Mouse (Mus musculus) right cerebral cortex, postnatal 4 days (tissue): ENCODE results near the gene Chst15.

Experiments used
- DNase-seq: peaks from one replicate; pipeline ENCODE4 v3.0.0-alpha.2; 2022

The Chst15 gene

DNA sequence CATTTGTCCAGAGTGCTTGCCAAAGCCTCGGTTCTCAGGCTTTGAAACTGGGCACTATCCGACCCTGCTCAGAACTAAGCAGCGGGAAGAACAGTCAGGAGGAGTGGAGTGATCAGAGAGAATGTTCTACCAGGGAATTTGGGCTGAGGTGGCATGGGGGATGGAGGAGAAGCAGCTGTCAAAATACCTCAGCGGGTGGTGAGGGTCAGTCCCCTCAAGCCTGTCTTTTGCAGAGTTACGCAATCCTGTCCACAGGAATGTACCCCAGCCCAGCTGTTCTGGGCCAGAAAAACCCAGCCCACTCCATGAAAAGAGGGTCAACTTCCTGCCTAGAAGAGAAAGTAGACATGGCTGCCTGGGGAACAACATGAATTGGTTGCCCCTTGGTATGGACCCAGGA, 56.4 kb downstream of the Chst15 start:
- no peak for DNase-seq

DNA sequence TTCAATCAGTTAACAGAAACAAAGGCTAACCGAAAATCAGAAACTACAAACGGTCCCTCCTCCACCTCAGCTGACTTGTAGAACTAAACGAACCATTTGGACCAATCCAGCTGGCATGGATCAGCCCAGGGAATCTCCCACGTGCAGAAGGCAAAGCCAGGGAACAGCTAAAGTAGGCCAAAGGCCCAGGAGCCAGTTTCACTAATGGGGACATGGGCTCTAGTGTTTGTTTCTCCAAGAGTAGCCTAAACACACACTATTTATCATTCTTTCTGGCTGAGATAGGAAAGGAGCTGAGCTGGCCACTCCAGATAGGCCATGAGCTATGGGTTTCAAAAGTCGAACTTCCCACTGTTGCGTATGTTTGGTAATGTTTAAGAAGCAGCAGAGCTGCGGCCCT, 58.2 kb downstream of the Chst15 start:
- DNase-seq, result no peak

DNA sequence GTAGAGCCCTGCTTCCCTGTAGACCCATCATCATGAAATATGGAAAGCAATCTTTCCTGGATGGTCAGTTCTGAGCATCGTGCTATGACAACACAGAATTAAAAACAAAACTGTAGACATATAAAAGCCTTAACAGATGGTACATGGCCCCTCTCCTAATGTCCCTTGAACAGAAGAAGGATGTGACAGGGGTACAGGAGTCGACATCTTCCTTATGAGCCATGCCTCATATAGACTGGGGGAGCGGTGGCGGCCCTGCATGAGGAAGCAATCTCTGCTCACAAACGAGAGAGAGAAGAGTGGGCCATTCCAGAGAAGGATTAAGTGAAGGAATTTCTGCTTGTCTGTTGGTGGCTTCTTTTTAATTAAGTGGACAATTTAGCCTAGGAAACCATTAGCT, 58.8 kb downstream of the Chst15 start:
- no peak for DNase-seq

DNA sequence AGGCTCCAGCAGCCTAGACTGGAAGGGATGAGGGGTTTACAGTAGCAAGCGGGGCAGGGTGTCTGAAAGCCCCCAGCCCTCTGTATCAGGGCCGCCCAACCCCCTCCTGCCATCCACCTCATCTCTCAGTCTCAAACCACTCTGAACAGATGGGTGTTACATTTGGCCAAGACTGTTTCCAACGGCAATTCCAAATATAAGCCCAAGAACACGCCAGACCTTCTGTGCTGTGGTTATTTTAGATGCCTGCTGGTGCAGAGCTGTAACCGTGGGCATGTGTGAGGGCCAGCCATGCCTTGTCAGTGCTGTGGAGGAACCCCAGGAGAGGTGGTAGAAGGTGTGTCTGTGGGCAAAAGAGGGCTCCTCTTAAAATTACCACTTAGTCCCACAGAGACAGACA, 63.5 kb downstream of the Chst15 start:
- DNase-seq, result peak; percentile 57

DNA sequence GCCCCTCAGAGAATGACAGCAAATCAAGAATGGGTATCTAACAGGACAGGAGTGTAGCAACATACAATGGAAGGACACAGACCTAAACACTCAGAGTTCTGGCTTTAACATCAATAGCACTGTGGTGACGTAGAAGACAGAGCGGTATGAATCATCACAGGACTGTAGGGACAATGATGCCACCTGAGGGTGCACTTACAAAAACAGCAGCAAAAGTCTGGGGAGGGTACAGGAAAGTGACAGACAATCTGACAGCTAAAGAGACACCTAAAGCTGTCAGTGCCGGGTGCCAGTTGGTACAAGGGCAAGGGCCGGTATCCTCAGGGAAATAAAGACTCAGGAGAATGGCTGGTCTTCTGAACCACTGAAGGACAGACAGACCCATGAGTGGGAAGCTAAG, 64.0 kb downstream of the Chst15 start:
- DNase-seq, result no peak

DNA sequence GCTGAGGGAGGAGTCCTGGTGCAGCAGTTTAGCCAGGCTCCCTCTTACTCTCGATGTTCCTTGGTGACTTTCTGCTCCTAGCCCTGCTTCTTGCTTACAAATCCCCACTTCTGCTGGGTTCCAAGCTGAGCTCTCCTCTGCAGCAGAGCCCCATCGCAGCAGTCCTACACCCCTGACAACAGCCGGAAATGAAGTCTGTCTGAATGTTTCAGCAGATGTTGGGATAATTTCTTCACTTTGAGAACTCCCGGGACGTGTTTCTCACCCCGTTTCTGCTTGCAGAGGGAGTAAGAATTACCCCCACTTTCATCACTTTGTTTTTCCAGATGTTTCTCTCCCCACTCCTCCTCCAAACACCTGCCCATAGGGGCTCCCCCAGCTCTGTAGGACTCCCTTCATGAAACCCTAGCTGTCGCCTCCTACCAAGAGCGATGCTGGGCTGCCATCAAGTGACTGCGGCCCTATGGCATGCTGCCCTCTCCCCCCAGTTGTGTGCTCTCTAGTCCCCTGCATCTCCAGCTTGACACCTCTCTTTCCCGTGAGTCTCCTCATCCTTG, 67.4 kb downstream of the Chst15 start:
- DNase-seq, result no peak

DNA sequence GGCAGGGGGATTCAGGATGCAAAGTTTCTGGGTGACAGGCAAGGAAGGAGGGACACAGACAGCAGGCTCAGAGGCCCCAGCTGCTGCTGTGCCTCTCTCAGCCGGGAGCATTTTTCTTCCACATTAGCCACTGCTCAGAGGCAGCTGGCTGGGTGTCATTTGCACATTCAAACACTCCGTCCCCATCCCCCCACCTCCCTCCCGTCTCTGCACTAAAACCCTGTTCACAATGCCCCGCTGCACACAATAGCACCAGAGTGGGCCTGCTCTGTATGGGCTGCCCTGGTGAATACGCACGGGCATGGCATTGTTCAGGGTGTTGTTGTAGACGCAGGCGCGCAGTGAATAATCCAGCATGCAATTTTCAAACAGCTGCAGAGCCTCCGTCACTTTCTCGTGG, 69.5 kb downstream of the Chst15 start:
- DNase-seq, result peak; percentile 45

DNA sequence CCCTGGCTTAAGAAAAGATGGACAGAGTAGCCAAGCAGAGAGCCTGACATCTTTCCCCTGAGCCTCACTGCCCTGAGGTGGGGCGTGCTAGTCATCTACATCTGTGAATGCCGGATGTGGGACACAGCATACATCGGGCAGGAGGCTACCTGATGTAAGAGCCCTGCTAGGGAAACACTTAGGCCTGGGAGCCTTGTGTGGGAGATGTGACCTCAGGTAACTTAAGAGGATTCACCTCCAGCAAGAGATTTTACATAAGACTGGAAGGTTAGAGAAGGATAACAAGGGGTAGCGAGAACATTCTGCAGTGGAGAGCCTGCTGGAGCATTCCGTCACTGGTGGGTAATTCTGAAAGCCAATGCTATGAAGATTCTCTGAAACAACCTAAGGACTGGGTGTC, 69.9 kb downstream of the Chst15 start:
- DNase-seq, result no peak

DNA sequence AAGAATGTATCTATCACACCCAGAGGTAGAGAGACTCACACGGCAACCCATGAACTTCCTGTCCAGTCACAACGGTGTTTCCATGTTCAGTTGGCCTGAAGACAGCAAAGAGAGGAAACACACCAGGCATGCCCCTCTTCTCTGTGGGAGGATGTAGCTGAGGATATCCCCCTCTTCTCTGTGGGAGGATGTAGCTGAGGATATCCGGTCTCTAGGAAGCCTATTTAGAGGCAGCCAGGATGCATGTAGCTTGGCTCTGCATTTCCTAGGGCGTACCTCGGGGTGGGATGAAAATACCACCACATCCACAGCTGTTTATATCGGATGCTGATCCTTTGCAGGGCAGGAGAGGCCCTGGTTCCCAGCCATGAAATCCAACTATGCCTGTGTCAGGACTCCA, 71.3 kb downstream of the Chst15 start:
- no peak for DNase-seq

DNA sequence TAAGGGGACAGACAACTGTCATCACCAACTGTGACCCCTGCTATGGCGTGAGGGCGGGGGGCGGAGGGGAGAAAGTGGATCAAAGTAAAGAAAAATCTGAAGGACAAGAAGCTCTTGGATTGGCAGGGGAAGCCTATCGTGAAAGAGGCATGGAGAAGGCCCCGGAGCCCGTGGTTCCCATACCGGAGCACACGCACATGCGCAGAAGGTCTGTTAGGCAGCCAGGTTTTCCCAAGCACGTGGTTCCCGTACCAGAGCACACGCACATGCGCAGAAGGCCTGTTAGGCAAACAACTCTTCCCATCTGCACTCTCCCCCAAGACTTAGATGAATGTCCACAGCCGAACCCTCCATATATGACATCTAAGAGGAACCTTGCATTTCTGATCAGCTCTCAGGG, 72.4 kb downstream of the Chst15 start:
- no peak for DNase-seq

DNA sequence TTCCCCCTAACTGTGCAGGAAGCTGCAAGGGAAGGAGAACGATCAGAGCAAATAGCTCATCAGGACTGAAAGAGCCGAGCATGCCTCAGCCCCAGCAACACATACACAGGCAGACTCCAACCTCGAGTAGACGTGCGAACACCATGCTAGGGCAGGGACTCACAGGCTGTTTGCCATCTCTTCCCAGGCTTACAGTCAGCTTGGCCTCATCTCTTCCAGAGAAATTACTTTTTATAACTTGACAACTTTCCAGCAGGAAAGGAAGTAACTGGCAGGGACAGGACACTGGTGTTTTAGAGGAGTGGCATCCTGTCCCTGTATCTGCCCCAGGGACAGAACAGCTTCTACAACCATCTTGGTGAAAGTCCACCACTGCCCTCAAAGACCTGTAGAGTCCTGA, 73.8 kb downstream of the Chst15 start:
- DNase-seq, result no peak

DNA sequence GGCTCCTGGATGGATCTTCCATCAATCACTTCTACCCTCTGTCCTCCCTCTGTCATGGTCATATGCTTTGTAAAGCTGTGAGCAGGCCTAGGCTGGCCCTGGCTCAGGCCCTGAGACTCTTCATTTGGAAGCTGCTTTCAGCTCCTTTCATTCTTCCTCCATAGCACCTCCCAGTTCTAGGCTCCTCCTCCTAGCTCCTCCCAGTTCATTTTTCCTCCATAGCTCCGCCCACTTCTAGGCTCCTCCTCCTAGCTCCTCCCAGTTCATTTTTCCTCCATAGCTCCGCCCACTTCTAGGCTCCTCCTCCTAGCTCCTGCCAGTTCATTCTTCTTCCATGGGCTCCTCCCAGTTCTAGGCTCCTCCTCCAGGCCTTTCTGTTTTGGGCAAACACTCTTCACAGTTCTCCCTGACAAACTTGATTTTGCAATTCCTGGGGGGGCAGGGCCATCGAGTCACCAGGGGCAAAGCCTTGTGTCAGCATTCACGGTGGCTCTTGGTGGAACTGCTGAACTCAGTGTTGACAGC, 74.3 kb downstream of the Chst15 start:
- no peak for DNase-seq

DNA sequence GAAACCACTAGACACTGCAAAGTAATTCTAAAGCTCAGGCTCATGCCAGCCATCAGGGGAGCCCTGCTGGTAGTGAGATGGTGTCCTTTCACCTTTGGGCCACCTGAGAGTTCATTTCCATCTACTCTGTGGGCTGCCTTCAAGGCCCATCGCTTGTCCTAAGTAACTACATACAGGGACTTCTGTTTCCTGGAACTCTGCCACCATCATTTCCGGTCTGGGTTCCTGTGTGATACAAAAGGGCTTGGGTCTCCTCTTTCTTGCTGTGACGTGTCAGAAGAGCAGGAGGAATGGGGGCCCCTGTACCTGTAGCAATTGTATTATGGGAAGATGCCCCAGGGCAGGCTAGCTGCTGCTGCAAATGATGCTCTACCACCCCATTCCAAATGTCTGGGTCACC, 78.1 kb downstream of the Chst15 start:
- DNase-seq, result no peak

DNA sequence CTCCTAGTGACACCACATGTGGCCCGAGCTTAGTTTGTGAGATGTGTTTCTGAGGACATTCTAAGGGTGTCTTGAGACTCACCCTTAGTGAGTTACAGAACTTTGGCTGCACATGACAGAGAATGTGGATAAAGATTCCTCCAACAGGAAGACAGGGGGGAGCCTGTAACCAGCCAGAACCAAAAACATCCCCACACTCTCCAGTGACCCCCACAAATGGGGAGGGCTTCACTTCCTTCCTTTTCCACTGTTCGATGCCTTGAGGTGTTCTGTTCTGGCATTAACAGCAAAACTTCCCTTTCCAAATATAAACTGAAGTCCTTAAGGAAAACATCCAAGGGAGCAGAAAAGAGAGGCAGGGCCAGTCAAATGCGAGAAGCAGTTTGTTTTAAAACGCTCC, 79.8 kb downstream of the Chst15 start:
- DNase-seq, result no peak

DNA sequence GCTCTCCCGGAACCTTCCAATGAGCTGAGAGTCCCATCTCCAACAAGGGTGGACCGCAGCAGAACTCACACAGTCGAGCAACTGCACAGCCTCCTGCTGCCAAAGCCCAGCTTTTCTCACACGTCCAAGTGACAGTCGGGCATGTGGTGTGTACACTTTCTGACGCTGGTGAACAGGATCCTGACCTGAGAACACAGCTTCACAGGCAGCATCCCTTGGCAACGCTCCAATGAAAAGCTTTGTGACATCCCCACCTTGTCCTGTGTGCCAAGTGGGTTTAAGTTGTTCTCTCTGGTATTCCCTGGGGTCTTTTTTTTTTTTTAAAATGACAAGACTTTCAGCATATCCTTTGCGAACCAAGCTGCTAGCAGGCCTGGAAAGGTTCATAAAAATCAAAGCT, 80.2 kb downstream of the Chst15 start:
- no peak for DNase-seq

DNA sequence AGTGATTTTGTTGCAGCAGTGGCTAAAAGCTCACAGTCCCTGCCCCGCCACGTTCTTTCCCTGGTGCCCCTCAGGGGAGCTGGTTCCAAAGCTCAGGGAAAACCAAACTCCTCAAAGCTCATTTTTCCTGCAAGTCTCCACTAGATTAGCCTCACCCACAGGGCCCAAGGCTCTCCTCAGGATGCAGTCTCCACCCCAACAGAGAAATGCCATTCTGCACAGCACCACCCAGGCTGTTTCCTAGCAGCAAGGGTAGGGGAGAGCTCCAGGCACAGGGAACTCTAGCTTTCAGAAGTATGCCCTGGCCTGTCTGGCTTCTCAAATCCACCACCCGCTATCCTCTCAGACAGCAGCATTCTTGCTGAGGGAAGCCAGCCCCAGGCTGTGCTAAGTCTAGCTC, 82.8 kb downstream of the Chst15 start:
- no peak for DNase-seq

DNA sequence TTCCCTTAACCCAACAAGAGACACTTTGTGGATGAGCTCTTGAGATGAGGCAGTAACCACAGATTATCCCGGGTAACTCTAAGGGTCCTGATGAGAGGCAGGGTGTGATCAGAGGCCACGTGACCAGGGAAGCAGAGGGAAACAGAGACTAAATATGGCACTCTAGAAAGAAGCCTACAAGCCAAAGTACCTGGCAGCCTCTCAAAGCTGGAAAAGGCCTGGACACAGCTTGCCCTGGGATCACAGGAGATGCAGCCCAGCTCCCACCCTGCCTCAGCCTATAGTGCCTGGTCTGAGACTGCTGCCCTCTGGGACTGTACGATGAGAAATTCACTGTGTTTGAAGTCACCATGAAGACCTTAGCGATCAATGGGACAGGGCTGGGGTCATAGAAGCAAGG, 83.3 kb downstream of the Chst15 start:
- no peak for DNase-seq

DNA sequence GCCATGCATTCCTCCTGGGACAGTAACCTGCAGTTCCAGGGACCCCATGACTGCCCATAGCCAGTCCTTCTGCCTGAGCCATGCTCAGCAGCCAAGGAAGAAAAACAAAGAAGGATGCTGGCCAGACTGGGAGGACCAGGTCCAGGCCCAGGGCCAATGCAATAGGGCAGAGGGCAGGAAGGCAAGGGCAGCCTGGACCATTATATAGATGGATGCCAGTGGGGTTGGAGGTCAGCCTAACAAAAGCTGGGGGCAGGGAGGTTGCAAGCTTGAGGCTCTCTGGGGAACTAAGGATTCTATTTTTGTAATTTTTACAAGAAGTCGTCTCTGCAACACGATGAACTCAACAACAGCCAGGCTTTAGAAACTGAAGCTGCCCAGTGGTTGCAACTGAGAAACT, 84.1 kb downstream of the Chst15 start:
- no peak for DNase-seq

DNA sequence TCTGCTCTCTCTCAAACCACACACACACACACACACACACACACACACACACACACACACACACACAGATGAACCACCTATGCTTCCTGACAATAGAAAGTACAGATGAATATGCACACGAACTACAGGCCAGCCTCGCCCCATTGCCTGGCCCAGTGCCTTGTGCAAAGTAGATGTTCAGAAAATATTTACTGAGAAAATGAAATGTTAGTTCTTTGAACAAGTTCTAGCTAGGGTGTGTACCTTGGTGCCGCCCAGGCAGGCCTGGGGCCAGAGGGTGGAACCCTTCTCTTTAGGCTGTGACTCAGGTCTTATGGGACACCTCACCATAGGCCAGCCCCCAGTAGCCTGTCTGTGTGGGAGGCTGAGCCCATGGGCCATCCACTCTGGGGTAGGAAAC, 85.6 kb downstream of the Chst15 start:
- DNase-seq, result no peak

DNA sequence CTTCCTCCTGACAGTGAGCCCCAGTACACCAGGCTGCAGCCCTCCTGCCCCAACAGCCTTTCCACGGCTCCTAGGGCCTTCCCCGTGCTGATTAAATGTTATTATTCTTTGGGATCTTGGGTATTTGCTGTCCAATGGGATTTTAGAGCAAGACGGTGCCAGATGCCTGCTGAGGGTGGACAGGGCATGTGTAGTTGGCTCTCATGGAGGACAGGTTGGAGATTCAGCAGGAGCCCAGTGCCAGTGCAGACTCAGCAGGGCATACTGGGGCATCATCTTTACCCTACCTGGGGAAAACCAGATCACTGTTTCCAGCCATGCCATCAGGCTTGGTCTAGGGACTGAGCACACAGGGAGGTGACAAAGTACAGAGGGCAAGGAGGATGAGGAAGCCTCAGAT, 86.1 kb downstream of the Chst15 start:
- no peak for DNase-seq

DNA sequence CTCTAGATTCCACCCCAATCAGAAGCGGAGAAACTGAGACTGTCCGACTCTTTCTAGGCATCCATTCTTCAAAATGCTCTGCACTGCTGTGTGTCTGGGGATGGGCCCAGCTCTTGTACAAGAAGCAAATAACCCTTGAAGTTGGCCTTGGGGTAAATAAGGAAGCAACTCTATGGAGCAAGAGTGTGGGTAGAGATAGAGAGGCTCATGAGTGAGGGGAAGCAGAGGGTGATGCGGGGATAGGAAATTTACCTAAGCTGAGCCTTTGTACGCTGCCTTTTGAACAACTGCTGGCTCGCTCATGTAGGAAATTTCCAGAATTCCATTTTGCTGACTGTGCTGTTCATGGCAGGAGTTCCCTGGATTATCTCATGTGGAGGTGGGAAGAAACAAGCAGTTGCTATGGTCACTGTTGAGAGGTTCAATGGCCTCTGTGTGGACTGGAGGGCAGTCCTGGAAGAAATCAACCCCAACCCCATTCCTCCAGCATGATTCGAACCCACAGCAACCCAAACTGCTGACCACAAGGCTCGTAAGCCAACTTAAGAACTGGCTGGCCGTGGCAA, 89.9 kb downstream of the Chst15 start:
- no peak for DNase-seq

DNA sequence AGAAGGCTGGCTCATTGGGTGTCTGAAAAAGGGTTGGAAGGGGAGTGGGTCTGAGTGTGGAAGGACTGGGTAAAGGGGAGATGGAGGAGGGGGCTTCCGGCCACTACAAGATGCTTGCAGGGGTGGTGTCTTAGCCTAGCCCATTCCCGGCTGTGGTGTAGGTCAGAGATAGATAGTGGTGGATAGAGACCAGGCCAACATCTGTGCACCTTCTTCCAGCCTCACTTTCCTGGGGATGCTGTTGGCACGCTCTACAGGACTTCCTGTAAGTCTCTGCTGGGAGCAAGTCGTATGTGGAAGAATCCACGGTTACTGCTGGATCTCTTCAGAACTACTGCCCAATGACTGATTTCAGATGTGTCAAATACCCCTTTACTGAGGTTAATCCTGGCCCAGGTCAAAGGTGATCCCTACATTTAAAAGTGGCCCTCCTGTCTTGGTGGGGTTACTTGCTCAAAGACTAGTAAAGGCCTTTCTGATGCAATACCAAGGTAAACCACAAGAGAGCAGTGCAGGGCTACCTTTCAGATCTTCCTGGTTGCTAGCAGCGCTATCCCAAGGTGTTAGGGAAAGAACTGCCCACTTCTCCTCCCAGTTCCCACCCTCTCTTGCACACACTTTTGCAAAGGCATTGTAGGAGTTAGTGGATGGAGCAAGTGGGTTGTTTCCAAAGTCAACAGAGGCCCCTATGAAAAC, 90.5 kb downstream of the Chst15 start:
- peak; percentile 88 for DNase-seq

DNA sequence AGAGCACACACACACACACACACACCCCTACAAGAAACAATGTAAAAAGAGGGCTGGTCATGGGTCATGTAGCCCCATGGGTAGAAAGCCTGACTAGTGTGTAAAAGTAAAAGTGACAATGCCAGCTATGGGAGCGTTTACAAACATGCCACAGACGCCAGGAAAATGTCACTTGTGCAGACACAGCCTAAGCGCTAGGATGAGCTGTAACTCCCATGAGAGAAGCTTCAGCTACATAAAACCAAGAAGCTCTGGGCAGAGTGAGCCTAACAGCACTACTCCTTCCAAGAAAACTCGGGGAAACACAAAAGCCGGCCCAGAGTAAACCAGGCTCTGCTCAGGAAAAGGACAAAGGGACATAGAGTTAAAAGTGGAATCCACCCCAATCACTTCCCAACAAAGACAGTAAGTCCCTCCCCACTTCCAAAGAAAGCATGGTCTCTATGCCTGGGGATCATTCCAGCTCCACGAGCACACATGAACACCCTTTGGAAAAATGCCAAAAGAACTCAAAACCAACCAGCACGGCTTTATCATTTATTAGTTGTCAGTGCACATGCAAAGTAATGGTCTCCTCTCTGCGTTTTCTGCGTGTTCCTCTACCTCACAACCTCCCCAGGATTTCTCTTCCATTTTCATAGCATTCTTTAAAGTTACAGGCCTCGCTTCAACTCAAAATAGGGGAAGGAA, 93.4 kb downstream of the Chst15 start:
- DNase-seq, result no peak

DNA sequence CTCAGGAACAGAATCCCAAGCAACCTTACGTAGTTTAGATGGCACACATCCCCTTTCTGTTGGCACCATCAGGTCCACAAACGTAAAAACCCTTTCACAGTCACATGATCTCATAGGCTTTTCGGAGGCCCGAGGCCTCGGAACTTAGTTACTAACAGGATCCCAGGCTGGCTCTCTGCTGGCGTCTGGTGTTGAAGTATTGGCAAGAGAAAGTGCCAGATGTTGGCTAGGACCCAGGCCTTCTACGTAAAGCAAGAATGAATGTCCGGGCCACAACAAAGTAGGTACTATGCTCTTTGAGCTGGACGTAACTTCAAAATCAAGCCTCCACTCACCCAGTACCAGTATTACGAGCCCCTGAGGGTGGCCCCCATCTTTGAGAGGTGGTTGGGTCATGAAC, 103.0 kb downstream of the Chst15 start:
- DNase-seq, result no peak
